Mouse (Mus musculus) testis, adult 2 months (tissue): ENCODE measurements around the gene Hist1h2bg.
"Not testable (repeated sequence)": the region's sequence is repeated elsewhere in the genome, so short reads cannot be mapped to it uniquely, and the experiment has no call there.

Experiments
- CTCF ChIP-seq: fragments of 200-500 bp; IDR thresholded peaks from 2 replicates; pipeline ENCODE4 v1.5.1; 2012; ENCODE audit warnings: low read depth, mild to moderate bottlenecking, inconsistent platforms, low read length, moderate library complexity; ENCODE audit not compliant: control insufficient read depth, insufficient read depth, insufficient replicate concordance
- POLR2A ChIP-seq: fragments of 200-500 bp; IDR thresholded peaks from 2 replicates; pipeline ENCODE4 v1.6.1; 2012; ENCODE audit warnings: low read depth, mild to moderate bottlenecking, inconsistent platforms, low read length, moderate library complexity; ENCODE audit not compliant: control insufficient read depth

- not testable (repeated sequence) for TF ChIP-seq POLR2A, CTCF
Observed at GRCm38 (mm10) chr13:23575864-23576313, 4.7 kb downstream of the Hist1h2bg start.
